24 mouse cellular contexts compared by ENCODE assay signal in genomic region chr16:13363141-13363540, GRCm38 (mm10).
"Had no signal": no experiment of that assay in that cellular context is flagged by ENCODE, and none has a peak within 500 bp of the region (broad histone marks: within the 10 kb centered on the region; RNA-seq: fewer than 3 reads in every experiment).

No protein-coding gene starts in this region.

- H3K27ac ChIP-seq: heart, adult 2 months; hindbrain, embryonic 10.5 days; hindbrain, embryonic 12.5 days; hindbrain, embryonic 14.5 days; intestine, embryonic 15.5 days; left cerebral cortex, adult 2 months; limb, embryonic 10.5 days; limb, embryonic 12.5 days; liver, embryonic 13.5 days; liver, embryonic 15.5 days had no signal

- H3K4me3 ChIP-seq: heart, adult 2 months; heart, embryonic 12.5 days; hindbrain, embryonic 10.5 days; hindbrain, embryonic 12.5 days; intestine, embryonic 15.5 days; limb, embryonic 10.5 days; limb, embryonic 12.5 days; liver, embryonic 13.5 days; liver, embryonic 15.5 days had no signal

- H3K36me3 ChIP-seq: heart, embryonic 12.5 days; hindbrain, embryonic 10.5 days; hindbrain, embryonic 12.5 days; intestine, embryonic 15.5 days; limb, embryonic 10.5 days; limb, embryonic 12.5 days; liver, embryonic 13.5 days; liver, embryonic 15.5 days had no signal

- DNase-seq: gastrocnemius, postnatal 25 days; heart, adult 2 months; heart, postnatal 10 days; kidney, adult 18-20 months; kidney, adult 8-10 months; kidney, postnatal 10 days; kidney, postnatal 25 days; kidney, postnatal 4 days; layer of hippocampus, adult 9-11 months; liver; liver, embryonic 13.5 days; liver, postnatal 0 days had no signal

- H3K9ac ChIP-seq: heart, embryonic 12.5 days; hindbrain, embryonic 12.5 days; hindbrain, embryonic 14.5 days; intestine, embryonic 15.5 days; limb, embryonic 12.5 days; liver, embryonic 13.5 days; liver, embryonic 15.5 days; liver, postnatal 0 days had no signal

- ATAC-seq: hindbrain, embryonic 16.5 days; inflammation-experienced regulatory T-cells, adult 6 months; intestine, embryonic 15.5 days; intestine, postnatal 0 days; liver, postnatal 0 days had no signal

- H3K27me3 ChIP-seq: heart, embryonic 12.5 days; hindbrain, embryonic 12.5 days; intestine, embryonic 15.5 days; liver, embryonic 13.5 days; liver, embryonic 15.5 days had no signal

- H3K4me2 ChIP-seq: heart, embryonic 12.5 days; hindbrain, embryonic 12.5 days; hindbrain, embryonic 14.5 days; intestine, embryonic 15.5 days; limb, embryonic 12.5 days; liver, embryonic 13.5 days; liver, embryonic 15.5 days had no signal

- H3K9me3 ChIP-seq: heart, embryonic 12.5 days; hindbrain, embryonic 10.5 days; hindbrain, embryonic 12.5 days; intestine, embryonic 15.5 days; limb, embryonic 10.5 days; limb, embryonic 12.5 days; liver, embryonic 13.5 days; liver, embryonic 15.5 days had no signal
